Mouse (Mus musculus) testis, adult 2 months (tissue): ENCODE data around the gene Rhobtb3.

Source experiments
- CTCF ChIP-seq: fragments of 200-500 bp; IDR thresholded peaks from 2 replicates; pipeline ENCODE4 v1.5.1; 2012; ENCODE audit warnings: low read depth, mild to moderate bottlenecking, inconsistent platforms, low read length, moderate library complexity; ENCODE audit not compliant: control insufficient read depth, insufficient read depth, insufficient replicate concordance
- POLR2A ChIP-seq: fragments of 200-500 bp; IDR thresholded peaks from 2 replicates; pipeline ENCODE4 v1.6.1; 2012; ENCODE audit warnings: low read depth, mild to moderate bottlenecking, inconsistent platforms, low read length, moderate library complexity; ENCODE audit not compliant: control insufficient read depth

- no peak for TF ChIP-seq POLR2A
- no peak for TF ChIP-seq CTCF
Observed at GRCm38 (mm10) chr13:75865486-75866184, 78.1 kb downstream of the Rhobtb3 start.
